ENCODE assay signal across 19 mouse cellular contexts in the genomic region with DNA sequence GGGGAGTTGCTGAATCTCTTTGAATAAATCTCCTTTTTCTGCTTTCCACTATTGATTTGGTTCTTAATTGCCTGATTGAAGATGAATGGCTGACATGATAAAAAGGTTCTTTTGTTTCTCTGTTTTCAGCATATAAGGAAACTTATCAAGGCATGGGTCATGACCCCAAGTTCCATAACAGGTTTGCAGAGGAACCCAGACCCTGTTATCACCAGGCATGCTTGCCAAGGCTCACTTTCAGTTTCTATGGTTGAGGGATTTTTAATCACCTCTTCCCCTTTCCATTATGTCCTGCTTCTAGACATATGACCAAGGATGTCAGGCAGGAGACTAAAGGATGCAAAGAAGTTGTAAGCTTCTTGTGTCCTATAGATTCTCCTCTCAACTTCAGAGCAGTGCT. TPM values are rescaled to one million over a fixed set of nuclear protein-coding genes. Genes with fewer than 3 reads are reported as not detected.
"Had no signal": no experiment of that assay in that cellular context is flagged by ENCODE, and none has a peak within 500 bp of the region (broad histone marks: within the 10 kb centered on the region; RNA-seq: fewer than 3 reads in every experiment).

No protein-coding gene starts in this region.

- H3K4me2 ChIP-seq: lung, embryonic 14.5 days; midbrain, embryonic 12.5 days; neural tube, embryonic 13.5 days; neural tube, embryonic 15.5 days had no signal

- ATAC-seq: midbrain, embryonic 16.5 days had no signal

- H3K27me3 ChIP-seq: midbrain, embryonic 12.5 days; neural tube, embryonic 13.5 days; neural tube, embryonic 15.5 days had no signal

- DNase-seq: lung, adult 18-20 months; lung, embryonic 14.5 days; lung, postnatal 10 days; lung, postnatal 4 days; midbrain, embryonic 14.5 days; retina, postnatal 1 day; right cerebral cortex, adult 18-20 months; right cerebral cortex, postnatal 25 days; right cerebral cortex, postnatal 4 days; spleen, adult 18-20 months; thymus, adult 18-20 months; thymus, postnatal 14 days; thymus, postnatal 36 days had no signal

- H3K9me3 ChIP-seq: midbrain, embryonic 10.5 days; midbrain, embryonic 12.5 days; neural tube, embryonic 13.5 days; neural tube, embryonic 15.5 days had no signal

- H3K4me1 ChIP-seq: midbrain, embryonic 10.5 days; midbrain, embryonic 12.5 days; neural tube, embryonic 13.5 days; neural tube, embryonic 15.5 days had no signal

- H3K4me3 ChIP-seq: midbrain, embryonic 10.5 days; midbrain, embryonic 12.5 days; myocyte; neural tube, embryonic 13.5 days; neural tube, embryonic 15.5 days had no signal

- H3K9ac ChIP-seq: lung, embryonic 14.5 days; midbrain, embryonic 12.5 days; neural tube, embryonic 13.5 days; neural tube, embryonic 15.5 days had no signal

- H3K27ac ChIP-seq: midbrain, embryonic 10.5 days; midbrain, embryonic 12.5 days; neural tube, embryonic 13.5 days; neural tube, embryonic 15.5 days had no signal

- H3K36me3 ChIP-seq: midbrain, embryonic 10.5 days; midbrain, embryonic 12.5 days; neural tube, embryonic 13.5 days; neural tube, embryonic 15.5 days had no signal

RNA-seq across cellular contexts. Expression of a gene that starts 37.3 kb away (rescaled TPM):
- polyA plus RNA-seq: myocyte had no signal
